Mouse (Mus musculus) common myeloid progenitor, adult 5-6 weeks (primary cell): Measurements from ENCODE around the gene Wnt1. TPM values are rescaled to one million over a fixed set of nuclear protein-coding genes. Genes with fewer than 3 reads are reported as not detected.

ENCODE experiments used
- ATAC-seq: replicated peaks from 2 replicates; pipeline ENCODE4 v1.8.0; 2016; ENCODE audit warnings: low read depth, mild to moderate bottlenecking, moderate TSS enrichment, inconsistent platforms; ENCODE audit not compliant: poor library complexity, severe bottlenecking
- total RNA-seq: library from RNA; stranded (forward); fragments of 200-1000, 187-1606 nt; gene quantifications from 2 replicates; pipeline ENCODE4 v1.2.3, GENCODE M21; 2017

Wnt1 gene
- total RNA-seq, 1 experiment from 2014 or later = not detected

DNA sequence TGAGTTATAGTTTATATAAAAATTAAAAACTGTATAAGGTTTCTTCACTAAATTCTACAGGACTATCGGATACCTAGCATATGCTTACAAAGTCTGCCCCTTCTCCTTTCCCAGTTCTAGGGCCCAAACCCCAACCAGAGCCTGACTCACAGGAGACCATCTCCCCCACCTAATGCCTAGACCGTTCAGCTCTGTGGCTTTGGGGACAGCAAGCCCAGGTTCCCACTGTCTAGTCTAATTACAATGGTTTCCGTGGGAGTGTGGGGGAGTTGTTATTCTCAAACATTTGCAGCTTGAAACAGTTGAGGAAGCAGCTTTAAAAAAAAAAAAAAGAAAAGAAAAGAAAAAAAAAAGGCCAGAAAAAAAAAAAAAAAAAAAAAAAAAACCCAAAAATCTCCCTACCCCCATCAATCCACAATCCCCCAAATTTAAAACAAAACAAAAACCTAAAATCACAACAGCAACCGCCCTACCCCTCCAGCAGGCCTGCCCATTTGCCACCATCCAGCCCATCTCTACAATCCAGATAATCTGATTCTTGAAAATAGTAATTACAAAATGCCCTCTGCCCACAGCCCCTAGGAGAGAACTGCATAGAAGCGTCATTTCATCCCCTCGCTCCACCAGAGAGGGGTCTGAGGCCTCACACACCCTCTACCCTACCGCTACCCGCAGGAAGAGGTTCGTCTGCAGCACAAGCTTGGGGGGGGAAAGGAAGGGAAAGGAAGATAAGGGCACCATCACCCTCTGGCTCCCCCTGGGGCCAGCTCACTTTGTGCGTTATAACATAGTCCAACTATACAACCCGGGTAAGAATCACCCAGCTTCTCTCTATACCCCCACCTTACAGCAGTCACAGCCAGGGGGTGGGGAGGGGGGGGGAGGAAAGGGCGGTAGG, 42.8 kb downstream of the Wnt1 start:
- peak; percentile 60 for ATAC-seq

DNA sequence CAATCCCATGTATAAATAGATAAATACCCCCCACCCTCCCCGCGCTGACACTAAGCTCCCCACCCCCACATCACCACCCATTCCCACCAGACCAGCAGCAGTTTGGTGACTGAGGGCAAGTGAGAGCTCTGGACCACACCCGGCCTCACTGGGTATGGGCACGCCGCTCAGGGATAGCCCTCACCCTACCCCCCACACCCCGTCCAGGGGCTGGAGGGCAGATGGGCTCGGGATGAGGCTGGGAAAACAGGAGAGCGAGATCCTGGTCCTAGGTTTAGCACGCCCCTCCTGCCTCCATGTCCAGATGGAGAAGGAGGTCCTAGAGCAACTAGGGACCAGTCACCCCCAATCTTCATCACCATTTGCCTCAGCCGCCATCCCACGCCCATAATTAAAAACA, 43.6 kb downstream of the Wnt1 start:
- ATAC-seq = no peak

DNA sequence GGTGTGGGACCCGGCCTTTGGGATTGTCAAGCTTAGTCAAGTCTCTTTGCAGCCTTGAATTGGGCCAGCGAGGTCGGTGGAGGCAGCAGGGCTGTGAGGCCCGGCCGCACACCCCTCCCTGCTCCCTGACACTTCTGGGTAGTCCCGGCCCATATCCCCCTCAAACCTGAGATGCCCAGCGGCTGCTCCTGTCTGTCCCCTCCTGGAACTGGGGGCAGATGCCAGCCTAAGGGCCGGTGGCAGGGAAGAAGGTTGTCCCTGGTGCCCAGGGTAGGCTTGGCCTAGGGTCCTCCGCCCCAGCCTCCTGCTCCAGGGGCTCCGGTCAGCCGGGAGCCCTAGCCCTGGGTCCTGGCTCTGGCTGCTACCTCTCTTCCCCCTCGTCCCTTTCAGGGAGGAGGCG, 44.4 kb downstream of the Wnt1 start:
- no peak for ATAC-seq

DNA sequence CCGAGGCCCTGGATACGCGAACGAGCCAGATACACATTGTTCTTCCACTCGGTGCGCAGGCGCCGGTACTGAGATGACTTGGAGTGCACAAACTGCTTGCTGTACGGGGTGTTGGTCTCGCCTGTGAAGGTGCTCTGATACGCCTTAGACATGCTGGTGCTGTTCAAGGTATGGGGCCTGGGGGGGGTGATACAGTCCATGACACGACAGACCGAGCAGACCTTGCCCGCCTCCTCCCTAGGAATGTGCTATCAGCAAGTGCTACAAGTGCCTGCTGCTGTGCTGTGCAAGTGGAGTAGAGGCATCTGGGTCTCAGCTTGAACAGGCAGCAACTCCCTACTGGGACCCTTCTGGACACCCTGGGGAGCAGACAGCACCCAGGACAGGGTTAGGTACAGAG, 45.6 kb downstream of the Wnt1 start:
- no peak for ATAC-seq

DNA sequence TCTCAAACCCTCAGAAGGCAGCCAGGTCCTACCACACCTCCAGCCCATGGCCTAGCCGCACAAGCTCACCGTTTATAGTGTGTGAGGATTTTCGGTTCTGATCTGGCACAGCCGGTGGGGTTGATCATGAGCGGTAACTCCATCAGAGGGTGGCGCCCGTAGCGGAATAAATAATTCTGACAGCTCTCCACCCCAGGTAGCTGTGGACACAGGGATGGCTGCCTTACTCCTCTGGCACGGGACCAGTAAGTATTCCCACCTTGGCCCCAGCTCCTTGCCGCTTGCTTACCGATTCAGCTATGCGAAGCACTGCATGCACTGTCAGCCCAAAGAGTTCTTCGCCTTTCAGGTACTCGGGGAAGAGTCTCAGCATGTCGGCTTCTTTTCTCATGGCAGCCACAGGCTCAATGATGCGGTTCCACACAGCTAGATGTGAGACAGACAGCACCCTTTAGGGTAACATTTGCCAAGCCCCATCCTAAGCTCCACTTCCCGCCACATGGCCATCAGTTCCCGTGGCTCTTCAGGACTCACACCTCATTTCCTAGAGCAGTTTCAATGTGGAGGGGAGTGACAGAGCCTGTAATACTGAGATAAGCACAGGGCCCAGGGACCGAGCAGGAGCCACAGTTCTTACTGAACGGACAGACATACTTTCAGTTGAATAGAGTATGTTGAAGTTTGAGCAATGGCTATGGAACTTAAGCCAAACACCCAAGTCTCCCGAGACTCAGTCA, 47.5 kb downstream of the Wnt1 start:
- no peak for ATAC-seq

DNA sequence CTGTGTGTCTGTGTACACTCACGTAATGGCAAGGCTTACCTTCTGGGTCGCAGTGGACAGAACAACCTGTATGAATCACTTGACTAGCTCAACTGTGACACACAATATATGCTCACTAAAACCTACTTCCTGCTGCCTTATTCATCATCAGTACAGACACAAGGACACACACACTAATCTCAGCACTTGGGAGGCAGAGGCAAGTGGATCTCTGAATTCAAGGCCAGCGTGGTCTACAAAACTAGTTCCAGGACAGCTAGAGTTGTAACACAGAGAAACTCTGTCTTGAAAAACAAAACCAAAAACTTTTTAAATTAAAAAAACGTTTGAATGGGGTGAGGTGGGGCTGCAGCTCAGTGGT, 48.1 kb downstream of the Wnt1 start:
- ATAC-seq = no peak

DNA sequence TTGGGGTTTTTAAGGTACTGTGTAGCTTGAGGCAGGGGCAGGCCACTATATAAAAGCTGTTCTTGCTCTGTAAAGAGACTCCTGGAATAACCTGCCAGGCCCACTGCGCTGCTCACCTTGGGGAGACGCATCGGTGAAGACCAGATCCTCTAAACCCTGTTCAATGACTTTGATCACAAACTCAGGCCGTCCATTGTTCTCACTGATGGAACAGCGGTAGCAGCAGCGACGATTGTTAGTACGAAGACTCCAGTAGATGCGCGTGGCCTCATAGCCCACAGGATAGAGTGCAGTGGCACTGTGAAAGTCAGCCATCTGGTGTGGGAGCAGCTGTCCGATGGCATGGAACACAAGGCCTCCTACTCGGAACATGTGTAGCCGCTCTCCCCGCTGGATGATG, 49.5 kb downstream of the Wnt1 start:
- ATAC-seq = no peak

DNA sequence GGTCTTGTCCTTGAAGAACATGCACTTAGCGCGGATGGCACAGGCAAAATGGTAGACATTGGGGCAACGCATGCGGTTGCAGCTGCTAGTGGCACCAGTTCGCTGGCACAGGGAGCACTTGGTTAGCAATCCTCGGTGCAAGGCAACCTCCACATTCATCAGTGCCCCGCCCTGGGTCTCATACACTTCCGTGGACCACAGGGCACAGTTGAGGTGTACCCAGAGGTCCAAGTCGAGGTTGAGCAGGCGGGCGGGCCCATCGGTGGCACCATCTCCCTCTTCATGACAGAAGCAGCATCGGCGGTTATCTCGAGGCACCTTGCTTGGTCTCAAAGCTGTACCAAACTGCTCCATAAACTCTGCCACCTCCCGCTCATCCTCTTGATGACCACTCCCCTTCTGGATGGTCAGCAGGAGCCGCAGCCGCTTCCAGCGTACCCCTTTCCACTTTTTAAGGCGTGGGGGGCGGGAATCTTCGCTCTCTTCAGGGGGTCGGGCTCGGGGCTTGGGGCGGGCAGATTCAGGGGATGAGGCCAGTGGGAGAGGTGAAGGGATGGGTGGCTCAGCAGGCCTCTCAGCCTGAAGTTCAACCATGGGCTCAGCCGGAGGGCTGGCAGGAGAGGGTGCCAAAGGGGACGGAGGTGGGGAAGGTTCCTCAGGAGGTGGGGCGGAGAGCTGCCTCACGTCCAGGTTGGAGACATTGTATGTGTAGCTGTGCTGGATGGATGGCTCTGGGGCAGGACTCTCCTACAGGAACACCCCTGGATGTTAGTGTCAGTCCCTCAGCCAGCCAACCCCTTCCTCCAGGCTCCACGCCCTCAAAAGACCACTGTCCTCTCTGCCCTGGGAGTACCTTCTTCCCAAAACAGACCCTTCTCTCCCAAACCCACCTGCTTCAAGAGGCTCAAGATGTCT, 50.3 kb downstream of the Wnt1 start:
- no peak for ATAC-seq

Other genes with a start within 250 kb of the Wnt1 start
- gene Ccnt1, start 218.9 kb upstream of the Wnt1 start, total RNA-seq = 52.6 and 74.4 TPM in 2 replicates
- not detected in 2 replicates for gene 4930415O20Rik, start 218.9 kb upstream of the Wnt1 start, total RNA-seq
- 23.4 and 32.4 TPM in 2 replicates for gene Adcy6, start 179.8 kb upstream of the Wnt1 start, total RNA-seq
- gene Cacnb3, start 159.0 kb upstream of the Wnt1 start, total RNA-seq = not detected in 2 replicates
- 84.4 and 114 TPM in 2 replicates for gene Ddx23, start 127.0 kb upstream of the Wnt1 start, total RNA-seq
- gene Rnd1, start 112.4 kb upstream of the Wnt1 start, total RNA-seq = 0.23 TPM in 1 of 2 replicates, not detected in the other
- gene Ccdc65, start 81.7 kb upstream of the Wnt1 start, total RNA-seq = not detected in 2 replicates
- 16.9 and 21.6 TPM in 2 replicates for gene Fkbp11, start 61.7 kb upstream of the Wnt1 start, total RNA-seq
- gene Arf3, start 26.6 kb upstream of the Wnt1 start, total RNA-seq = 27.0 and 32.8 TPM in 2 replicates
- 0.64 TPM in 1 of 2 replicates, not detected in the other for gene Wnt10b, start 11.7 kb upstream of the Wnt1 start, total RNA-seq
- gene Ddn, start 19.6 kb downstream of the Wnt1 start, total RNA-seq = 0.23 TPM in 1 of 2 replicates, not detected in the other
- 65.2 and 77.8 TPM in 2 replicates for gene Prkag1, start 41.7 kb downstream of the Wnt1 start, total RNA-seq
- gene Kmt2d, start 81.3 kb downstream of the Wnt1 start, total RNA-seq = 27.3 and 52.2 TPM in 2 replicates
- 3.0 and 12.0 TPM in 2 replicates for gene Rhebl1, start 104.7 kb downstream of the Wnt1 start, total RNA-seq
- not detected in 2 replicates for gene Dhh, start 108.7 kb downstream of the Wnt1 start, total RNA-seq
- gene Lmbr1l, start 128.4 kb downstream of the Wnt1 start, total RNA-seq = 0.97 and 9.0 TPM in 2 replicates
- 776 and 824 TPM in 2 replicates for gene Tuba1b, start 144.7 kb downstream of the Wnt1 start, total RNA-seq
- gene Gm49450, start 163.7 kb downstream of the Wnt1 start, total RNA-seq = 1.9 and 18.7 TPM in 2 replicates
- 25.4 and 32.0 TPM in 2 replicates for gene Tuba1a, start 163.8 kb downstream of the Wnt1 start, total RNA-seq
- 41.0 and 61.3 TPM in 2 replicates for gene Tuba1c, start 240.0 kb downstream of the Wnt1 start, total RNA-seq